ENCODE assay signal across 8 mouse cellular contexts in genomic region chr11:94991641-94992479, GRCm38 (mm10). TPM values are rescaled to one million over a fixed set of nuclear protein-coding genes. Genes with fewer than 3 reads are reported as not detected.
DNase-seq lines count a peak whose midpoint lies in the region; ATAC-seq lines count a peak whose summit lies in the region.

No protein-coding gene starts in this region.

- peak overlapping the region; percentile 98 for H3K9ac ChIP-seq in heart, embryonic 13.5 days

- H3K4me2 ChIP-seq in heart, embryonic 13.5 days = peak overlapping the region; percentile 100

- peaks cover 21% of the 10 kb centered on the region for H3K36me3 ChIP-seq in heart, embryonic 13.5 days
- peaks cover 29% of the 10 kb centered on the region for H3K36me3 ChIP-seq in midbrain, embryonic 10.5 days

- WGBS in heart, embryonic 13.5 days = under 1% methylated on average over 98 of the region's 99 CpGs
- under 1% methylated on average over 99 of the region's 99 CpGs for WGBS in midbrain, embryonic 10.5 days

- H3K9me3 ChIP-seq in heart, embryonic 13.5 days = no peaks in the 10 kb centered on the region
- no peaks in the 10 kb centered on the region for H3K9me3 ChIP-seq in midbrain, embryonic 10.5 days (replicated peaks)

- ATAC-seq in heart, embryonic 13.5 days (ENCODE audit: extremely low read depth, insufficient number of reproducible peaks, low FRiP score, low TSS enrichment) = no peak

- no peaks in the 10 kb centered on the region for H3K27me3 ChIP-seq in heart, embryonic 13.5 days (replicated peaks)
- H3K27me3 ChIP-seq in midbrain, embryonic 10.5 days (ENCODE audit: low read depth, poor library complexity, severe bottlenecking) = no peaks in the 10 kb centered on the region; the same call in 1 of the 2 replicates

- peak overlapping the region; percentile 94 for H3K4me3 ChIP-seq in heart, embryonic 13.5 days
- peak overlapping the region; percentile 81 for H3K4me3 ChIP-seq in midbrain, embryonic 10.5 days

- peak; percentile 64 for DNase-seq in urinary bladder, adult 2 months (ENCODE audit: low spot score)
- DNase-seq in urinary bladder, postnatal 4 days (ENCODE audit: low spot score in 2 of 2) = no peak
- peak; percentile 64 to 67 for DNase-seq in cerebellum, postnatal 14 days
- DNase-seq in kidney, postnatal 4 days = peak; percentile 67 to 76
- DNase-seq in midbrain, embryonic 10.5 days (ENCODE audit: low spot score) = peak; percentile 66
- DNase-seq in testis, postnatal 10 days (ENCODE audit: low spot score) = peak; percentile 63
- no peak for DNase-seq in frontal cortex, postnatal 25 days (ENCODE audit: low spot score in 2 of 2)

- H3K27ac ChIP-seq in heart, embryonic 13.5 days (replicated peaks) = peak overlapping the region; percentile 95
- peak overlapping the region; percentile 96 for H3K27ac ChIP-seq in midbrain, embryonic 10.5 days (replicated peaks)

- H3K4me1 ChIP-seq in heart, embryonic 13.5 days = peaks cover 83% of the 10 kb centered on the region
- peaks cover 93% of the 10 kb centered on the region for H3K4me1 ChIP-seq in midbrain, embryonic 10.5 days

RNA-seq across cellular contexts. Expression of gene Ppp1r9b, which starts 1.0 kb away (rescaled TPM):
- polyA plus RNA-seq in urinary bladder, adult 2 months (2012; rRNA removed) = 16.0 and 35.7 TPM in 2 replicates
- 6.5 and 6.8 TPM in 2 replicates for polyA plus RNA-seq in heart, embryonic 13.5 days (2015; fragmentation: Nextera tagmentation; extraction: Ambion mirVana)
- 8.6 and 9.0 TPM in 2 replicates for polyA plus RNA-seq in midbrain, embryonic 10.5 days (2016; fragmentation: Nextera tagmentation; extraction: Ambion mirVana)

RNA-seq across cellular contexts. Expression of gene Sgca, which starts 15.7 kb away (rescaled TPM):
- 69.2 and 93.5 TPM in 2 replicates for polyA plus RNA-seq in urinary bladder, adult 2 months (2012; rRNA removed)
- polyA plus RNA-seq in heart, embryonic 13.5 days (2015; fragmentation: Nextera tagmentation; extraction: Ambion mirVana) = 27.0 and 29.2 TPM in 2 replicates
- polyA plus RNA-seq in midbrain, embryonic 10.5 days (2016; fragmentation: Nextera tagmentation; extraction: Ambion mirVana) = 0.20 TPM in 1 of 2 replicates, not detected in the other

RNA-seq across cellular contexts. Expression of gene Samd14, which starts 17.8 kb away (rescaled TPM):
- polyA plus RNA-seq in urinary bladder, adult 2 months (2012; rRNA removed) = 5.8 and 9.6 TPM in 2 replicates
- polyA plus RNA-seq in heart, embryonic 13.5 days (2015; fragmentation: Nextera tagmentation; extraction: Ambion mirVana) = 11.6 and 11.7 TPM in 2 replicates
- polyA plus RNA-seq in midbrain, embryonic 10.5 days (2016; fragmentation: Nextera tagmentation; extraction: Ambion mirVana) = 40.8 and 58.6 TPM in 2 replicates

RNA-seq across cellular contexts. Expression of gene Hils1, which starts 24.5 kb away (rescaled TPM):
- polyA plus RNA-seq in urinary bladder, adult 2 months (2012; rRNA removed) = 0.19 and 0.22 TPM in 2 replicates
- 0.23 TPM in 1 of 2 replicates, not detected in the other for polyA plus RNA-seq in heart, embryonic 13.5 days (2015; fragmentation: Nextera tagmentation; extraction: Ambion mirVana)
- not detected in 2 replicates for polyA plus RNA-seq in midbrain, embryonic 10.5 days (2016; fragmentation: Nextera tagmentation; extraction: Ambion mirVana)

RNA-seq across cellular contexts. Expression of gene Pdk2, which starts 49.3 kb away (rescaled TPM):
- 34.6 and 59.4 TPM in 2 replicates for polyA plus RNA-seq in urinary bladder, adult 2 months (2012; rRNA removed)
- 77.9 and 81.1 TPM in 2 replicates for polyA plus RNA-seq in heart, embryonic 13.5 days (2015; fragmentation: Nextera tagmentation; extraction: Ambion mirVana)
- polyA plus RNA-seq in midbrain, embryonic 10.5 days (2016; fragmentation: Nextera tagmentation; extraction: Ambion mirVana) = 9.7 and 15.3 TPM in 2 replicates

Comparison
In these comparisons a context has a peak if more than half of its experiments do, and no peak if none do; other contexts are left out.
1. DNase-seq: peak in urinary bladder, adult 2 months (single experiment), cerebellum, postnatal 14 days (2 of 2), kidney, postnatal 4 days (2 of 2), midbrain, embryonic 10.5 days (single experiment) and testis, postnatal 10 days (single experiment); none in urinary bladder, postnatal 4 days (0 of 2) and frontal cortex, postnatal 25 days (0 of 2).
2. RNA of gene Sgca, which starts 15.7 kb away (polyA plus RNA-seq): 69.2 to 93.5 TPM in urinary bladder, adult 2 months and 27.0 to 29.2 TPM in heart, embryonic 13.5 days; 0.20 TPM in midbrain, embryonic 10.5 days; every median in the first group is over 10 times any median in the second.